Mouse (Mus musculus) induced T-regulatory cell, adult 2 months (primary cell): Measurements from ENCODE around the gene Cd44.
A peak's percentile ranks its signal among the peaks of the same experiment; 100 is the strongest.

Experiments
- DNase-seq: peaks from one replicate; pipeline ENCODE4 v3.0.0-alpha.2; 2012; ENCODE audit warnings: low read depth

The Cd44 gene

DNA sequence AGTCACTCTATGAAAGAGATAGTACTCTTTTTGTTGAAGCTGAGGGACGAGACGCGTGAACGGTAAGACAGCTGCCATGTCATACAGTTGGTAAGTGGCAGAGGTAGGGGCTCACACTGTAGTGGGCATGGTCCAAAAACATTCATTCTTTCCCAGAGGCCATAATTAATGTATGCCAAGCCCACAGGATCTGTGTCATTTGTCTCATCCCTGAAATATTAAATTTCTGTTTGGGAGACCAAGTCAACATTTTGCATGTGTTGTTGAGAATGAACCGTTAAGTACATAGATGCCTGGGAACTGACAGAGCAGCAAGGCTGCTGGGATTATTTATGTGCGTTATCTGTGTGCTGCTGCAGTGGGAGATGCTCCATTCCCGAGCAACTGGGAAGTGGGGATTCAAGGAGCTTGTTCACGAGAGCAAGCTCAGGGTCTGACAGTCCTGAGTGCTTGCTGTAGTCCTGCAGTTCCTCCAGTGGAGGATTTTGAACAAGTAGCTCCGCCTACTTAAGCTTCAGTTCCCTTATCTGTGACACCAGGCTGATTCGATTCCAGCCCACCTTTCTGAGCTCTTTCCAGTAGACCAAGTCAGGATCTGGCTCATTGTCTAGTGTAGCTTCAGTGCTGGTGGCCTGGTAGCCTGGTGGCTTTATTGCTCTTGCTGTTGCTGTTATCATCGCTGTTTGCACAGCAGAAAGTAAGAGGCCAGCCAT is 12.5 kb upstream of the Cd44 start:
- no peak for DNase-seq

DNA sequence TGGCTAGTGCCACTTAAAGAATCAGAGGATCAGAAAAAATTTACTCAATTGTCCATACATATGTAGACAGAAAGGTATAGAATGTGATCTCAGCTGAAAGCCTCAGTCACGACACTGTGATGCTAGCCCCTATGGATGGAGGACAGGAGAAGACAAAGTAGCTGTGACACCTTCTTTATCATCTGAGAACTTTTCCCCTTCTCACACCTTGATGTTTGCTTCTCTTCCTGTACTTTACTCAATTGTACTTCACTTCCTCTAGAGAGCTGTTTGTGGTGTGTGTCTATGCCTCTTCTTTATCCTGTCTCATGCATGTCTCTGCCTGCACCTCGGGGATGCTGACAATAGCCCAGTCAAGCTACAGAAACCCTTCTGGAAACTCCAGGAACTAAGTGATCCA is 11.5 kb upstream of the Cd44 start:
- DNase-seq: peak; percentile 51

DNA sequence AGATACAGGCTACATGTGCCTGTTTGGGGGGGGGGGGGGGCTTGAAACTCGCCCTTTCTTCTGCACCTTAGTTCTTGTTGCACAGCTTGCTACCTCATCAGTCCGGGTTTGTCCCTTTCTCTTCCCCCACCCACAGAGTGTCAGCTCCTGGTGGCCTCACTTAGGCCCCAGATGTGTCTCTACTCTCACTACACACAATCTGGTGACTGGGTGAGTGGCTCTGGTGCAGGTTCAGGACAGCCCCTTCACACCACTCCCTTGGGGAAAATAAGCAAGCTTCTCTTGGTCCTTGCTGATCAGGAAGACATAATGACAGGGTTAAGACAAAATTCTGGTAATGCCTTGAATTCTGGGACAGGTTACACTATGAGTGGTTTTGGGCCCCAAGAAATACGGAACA is 11.0 kb upstream of the Cd44 start:
- DNase-seq: peak; percentile 33

- DNase-seq: no peak
Measured at GRCm38 (mm10) chr2:102909403-102909802, 7.9 kb upstream of the Cd44 start.

- no peak for DNase-seq
Measured at GRCm38 (mm10) chr2:102905604-102906003, 4.1 kb upstream of the Cd44 start.

DNA sequence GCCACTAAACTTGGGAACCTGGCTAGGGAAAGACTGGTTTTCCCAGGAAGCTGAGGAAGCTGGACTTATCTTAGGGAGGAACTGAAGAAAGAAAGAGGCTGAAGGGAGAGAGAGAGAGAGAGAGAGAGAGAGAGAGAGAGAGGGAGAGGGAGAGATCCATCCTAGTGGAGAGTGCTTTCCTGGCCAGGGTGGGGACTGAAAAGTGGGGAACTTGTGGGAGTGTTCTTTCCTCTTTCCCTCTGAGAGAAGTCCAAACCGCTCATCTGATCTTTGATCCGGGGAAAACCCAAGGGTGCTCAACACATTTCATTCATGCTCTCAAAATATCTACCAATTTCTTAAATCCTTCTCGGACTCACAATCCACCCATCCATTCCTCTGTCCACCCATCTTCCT is 361 bp upstream of the Cd44 start:
- DNase-seq: peak; percentile 36

GRCm38 (mm10) chr2:102900230-102900721 is 1.2 kb downstream of the Cd44 start:
- DNase-seq: peak; percentile 54

DNA sequence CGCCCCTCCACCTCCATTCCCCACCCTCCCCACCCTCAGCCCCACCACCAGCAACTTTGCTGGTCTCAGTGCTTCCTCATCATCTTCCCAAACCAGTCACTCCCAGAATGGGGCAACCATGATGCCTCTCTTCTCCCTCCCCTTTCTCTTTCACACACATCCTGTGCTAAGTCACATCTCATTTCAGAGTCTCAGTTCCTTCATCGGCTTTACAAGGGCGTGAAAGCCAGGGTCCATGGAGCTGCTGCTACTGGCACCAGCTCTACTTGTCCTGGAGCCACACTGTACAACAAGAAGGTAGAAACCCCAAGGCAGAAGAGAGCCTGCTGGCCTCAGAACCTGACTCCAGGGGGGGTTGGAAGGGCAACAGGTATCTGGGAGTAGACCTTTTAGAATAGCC is 2.2 kb downstream of the Cd44 start:
- peak; percentile 63 for DNase-seq

GRCm38 (mm10) chr2:102898585-102898984 is 2.9 kb downstream of the Cd44 start:
- DNase-seq: no peak

DNA sequence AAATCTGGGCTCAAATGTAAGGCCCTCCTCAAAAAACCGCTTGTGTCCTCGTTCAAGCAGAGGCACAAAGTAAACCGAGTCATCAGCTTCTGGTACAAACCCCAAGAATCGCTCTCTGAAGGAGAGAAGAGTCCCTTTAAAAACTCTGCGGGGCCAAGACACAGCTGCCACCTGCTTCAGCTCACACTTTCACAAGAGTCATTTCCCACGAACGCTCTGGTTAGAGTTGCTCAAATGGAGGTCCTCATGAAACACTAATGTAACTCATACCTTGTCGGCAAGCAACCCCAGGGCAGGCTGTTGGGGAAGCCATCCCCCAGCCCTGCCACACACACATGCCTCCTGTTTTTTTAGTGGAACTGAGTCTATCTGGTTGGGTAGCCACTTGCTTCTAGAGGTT is 5.3 kb downstream of the Cd44 start:
- DNase-seq: peak; percentile 43

GRCm38 (mm10) chr2:102895197-102895596 is 6.3 kb downstream of the Cd44 start:
- no peak for DNase-seq

- DNase-seq: no peak
Measured at GRCm38 (mm10) chr2:102894785-102895184, 6.7 kb downstream of the Cd44 start.

DNA sequence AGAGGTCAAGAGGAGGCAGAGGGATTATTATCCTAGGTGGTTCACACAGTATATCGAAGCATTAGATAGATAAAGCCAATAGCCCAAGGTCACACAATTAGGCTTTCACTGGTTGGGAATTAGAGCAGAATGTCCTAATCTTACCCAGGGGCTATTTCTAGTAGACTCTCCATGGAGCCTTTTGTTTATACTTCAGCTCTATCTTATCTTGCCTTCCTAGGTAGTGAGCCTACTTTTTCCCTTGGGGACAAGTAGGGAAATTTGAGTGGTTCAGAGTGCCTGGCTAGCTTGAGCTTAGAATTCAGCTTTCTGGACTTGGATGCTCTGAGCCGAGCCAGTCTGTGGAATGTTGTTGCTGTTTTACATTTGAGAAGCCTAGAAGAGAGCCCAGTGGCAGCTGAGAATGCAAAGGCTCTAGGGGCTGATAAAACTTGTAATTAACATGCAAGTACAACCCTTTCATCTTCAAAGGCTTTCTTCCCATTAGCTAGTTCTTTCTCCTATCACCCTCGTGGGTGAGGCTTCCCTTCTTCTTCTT is 12.7 kb downstream of the Cd44 start:
- no peak for DNase-seq

DNA sequence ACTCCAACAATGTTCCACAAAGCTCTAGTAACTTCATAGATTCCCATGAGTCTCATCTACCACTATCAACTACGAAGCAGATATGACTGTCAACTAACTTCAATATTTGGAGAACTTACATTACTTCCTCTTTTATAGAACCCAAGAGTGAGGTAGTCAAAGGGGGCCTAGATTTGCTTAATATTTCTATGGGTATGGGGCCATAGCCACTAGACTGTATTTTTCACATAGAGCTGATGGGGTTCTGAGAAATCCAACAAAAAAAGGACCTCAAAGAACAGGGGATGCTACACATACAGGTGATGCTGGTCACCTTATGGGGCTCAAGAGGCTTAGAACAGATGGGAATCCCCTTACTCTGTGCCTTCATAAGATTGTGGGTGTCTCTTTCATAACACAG is 14.3 kb downstream of the Cd44 start:
- DNase-seq: no peak

- peak; percentile 68 for DNase-seq
Measured at GRCm38 (mm10) chr2:102886306-102886935, 15.0 kb downstream of the Cd44 start.

DNA sequence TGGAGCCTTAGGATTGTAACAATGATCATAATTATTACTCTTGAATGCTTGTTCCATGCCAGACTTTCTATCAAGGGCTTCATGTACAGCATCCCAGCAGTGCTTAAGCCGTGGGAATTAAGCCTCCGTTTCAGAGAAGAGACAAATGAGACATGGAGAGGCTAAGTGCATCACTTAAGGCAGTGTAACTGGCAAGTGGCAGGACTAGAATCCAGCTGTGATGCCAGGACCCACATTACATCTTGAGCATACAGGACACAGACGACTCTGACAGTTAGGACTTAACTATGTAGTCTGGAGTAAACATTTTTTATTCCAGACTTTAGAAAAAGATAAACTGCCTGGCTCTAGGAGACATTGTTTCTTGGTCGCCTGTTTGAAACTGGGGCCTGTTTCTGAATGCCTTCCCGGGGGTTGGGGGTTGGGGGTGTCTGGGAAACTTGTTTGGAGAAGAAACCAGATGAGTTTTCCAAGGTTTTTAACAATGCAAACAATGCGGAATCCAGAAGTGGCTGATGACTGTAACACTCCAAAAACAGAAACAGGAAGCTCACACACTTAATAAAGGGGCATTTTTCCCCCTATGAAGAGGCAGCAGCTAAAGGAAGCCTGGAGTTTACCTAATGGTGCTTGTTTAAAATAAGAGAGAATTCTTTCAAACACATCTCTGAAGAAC is 18.7 kb downstream of the Cd44 start:
- no peak for DNase-seq

DNA sequence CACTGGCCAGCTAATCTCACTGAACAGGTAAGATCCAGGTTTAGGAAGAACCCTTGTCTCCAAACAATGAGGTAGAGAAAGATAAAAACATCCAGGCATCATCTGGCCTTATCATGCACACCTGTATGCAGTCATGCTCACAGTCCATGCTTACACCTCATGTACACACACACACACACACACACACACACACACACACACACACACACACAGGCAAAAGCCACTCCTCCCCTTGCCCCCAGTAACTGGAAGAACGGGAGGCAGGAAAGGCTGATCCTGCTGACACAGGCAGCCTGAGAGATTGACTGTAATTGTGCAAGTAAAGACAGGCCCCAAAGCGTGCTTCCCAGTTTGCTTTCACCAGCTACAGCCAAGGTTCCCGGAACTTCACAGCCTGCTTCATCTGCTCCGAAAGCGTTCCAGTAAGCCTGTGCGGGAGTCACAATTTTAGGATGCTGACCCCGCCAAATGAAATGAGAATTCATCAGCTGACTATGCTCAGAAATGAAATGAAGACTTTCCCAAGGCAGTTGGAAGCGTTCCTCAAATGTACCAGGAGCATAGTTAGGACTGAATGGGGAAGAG is 19.4 kb downstream of the Cd44 start:
- no peak for DNase-seq

DNA sequence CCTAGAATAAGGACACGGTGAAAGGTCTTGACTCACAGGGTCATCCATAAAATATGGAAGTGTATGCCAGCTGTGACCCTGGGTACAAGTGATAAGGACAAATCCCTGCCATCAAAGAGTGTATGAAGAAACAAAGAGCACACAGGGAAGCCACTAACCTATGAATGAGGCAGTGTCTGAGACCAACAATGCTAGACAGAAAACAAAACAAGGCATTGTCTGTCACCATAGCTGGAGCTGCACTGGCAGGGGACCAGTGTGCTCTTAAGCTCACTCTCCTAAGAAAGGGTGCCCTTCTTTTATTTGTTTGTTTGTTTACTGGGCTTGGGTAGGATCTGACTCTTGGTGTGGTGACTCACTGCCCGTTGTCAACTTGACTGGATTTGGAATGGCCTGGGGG is 23.0 kb downstream of the Cd44 start:
- DNase-seq: no peak

DNA sequence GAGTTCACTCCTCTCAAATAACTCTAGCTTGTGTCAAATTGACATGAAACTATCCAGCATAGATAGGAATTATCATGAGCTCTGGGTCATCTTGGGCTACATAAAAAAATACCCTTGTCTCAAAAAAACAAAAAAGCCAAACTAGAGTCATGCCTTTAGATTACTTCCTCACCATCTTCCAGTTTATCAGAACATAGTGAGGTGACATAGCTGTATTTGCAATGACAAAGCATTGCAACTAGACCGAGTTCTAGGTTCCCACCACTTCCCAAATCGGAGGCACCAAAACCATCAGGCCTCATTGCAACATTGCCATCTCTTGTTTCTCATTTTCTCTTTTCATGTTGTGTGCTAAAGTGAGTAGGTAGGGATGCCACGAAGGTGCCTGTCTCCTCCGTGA is 24.0 kb downstream of the Cd44 start:
- no peak for DNase-seq

GRCm38 (mm10) chr2:102876141-102876540 is 25.3 kb downstream of the Cd44 start:
- DNase-seq: no peak

DNA sequence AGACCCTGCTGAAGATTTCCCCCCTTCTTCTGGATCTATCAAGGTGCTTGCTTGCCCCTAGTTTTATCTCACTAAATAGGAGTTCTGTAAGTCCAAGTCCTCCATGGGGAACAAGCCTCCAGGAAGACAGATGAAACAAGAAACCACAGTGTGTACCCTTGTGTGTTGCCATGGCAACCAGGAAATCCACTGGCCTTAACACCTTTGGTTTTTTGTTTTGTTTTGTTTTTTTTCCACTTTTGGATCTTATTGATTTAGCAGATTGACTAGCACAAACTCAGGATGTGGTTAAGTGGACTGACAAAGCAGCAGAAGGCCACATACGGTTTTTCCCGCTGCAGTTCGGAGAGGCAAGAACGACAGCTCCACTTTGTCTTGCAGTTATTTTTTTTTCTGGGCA is 27.6 kb downstream of the Cd44 start:
- peak; percentile 91 for DNase-seq

DNA sequence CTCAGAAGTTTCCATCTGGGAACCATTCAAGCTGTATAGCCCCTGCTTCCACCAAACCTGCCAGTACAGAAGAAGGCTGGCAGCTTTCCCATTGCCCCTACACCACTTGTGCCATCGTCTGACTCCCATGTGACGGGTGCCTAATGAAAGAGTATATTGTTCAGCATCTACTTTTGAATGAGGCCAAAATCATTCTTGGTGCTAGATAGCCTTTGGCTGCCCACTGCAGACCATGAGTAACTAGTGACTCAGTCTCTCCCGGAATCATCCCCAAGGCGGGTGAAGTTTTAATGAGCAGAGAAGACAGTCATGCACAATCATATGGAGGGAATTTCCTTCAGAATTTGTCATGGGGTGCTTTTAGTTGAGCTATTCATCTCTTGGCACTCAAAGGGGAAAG is 28.3 kb downstream of the Cd44 start:
- DNase-seq: no peak

DNA sequence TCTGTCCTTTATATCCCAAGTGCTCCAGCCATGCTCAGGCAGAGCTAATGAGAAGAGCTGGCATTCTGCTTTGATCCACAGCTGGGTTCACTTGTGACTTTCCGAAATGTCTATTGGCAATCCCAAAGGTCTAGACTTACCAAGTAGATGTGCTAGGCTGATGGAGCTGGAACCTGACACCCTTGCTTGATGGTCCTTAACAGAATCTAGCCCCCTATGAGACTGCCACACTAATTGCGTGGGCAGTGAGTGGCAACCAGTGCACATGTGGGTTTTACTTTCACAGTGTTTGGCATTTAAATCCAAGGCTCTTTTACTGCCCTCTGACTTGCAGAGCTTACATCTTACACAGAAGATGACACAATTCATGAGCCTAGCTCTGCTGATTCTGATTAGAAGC is 29.0 kb downstream of the Cd44 start:
- DNase-seq: peak; percentile 25
